Mouse (Mus musculus) kidney, adult 2 months (tissue): Measurements from ENCODE around the gene Plscr5.

Experiments
- CTCF ChIP-seq: fragments of 200-500 bp; conservative IDR thresholded peaks from 2 replicates; pipeline ENCODE4 v1.5.1; 2011; ENCODE audit warnings: low read depth, mild to moderate bottlenecking, control low read depth, low read length, moderate library complexity, mixed read lengths; ENCODE audit not compliant: insufficient read depth, insufficient read length
- POLR2A ChIP-seq: fragments of 200-500 bp; IDR thresholded peaks from one replicate; pipeline ENCODE4 v1.6.1; 2011; ENCODE audit warnings: low read depth, low read length, control low read depth

DNA sequence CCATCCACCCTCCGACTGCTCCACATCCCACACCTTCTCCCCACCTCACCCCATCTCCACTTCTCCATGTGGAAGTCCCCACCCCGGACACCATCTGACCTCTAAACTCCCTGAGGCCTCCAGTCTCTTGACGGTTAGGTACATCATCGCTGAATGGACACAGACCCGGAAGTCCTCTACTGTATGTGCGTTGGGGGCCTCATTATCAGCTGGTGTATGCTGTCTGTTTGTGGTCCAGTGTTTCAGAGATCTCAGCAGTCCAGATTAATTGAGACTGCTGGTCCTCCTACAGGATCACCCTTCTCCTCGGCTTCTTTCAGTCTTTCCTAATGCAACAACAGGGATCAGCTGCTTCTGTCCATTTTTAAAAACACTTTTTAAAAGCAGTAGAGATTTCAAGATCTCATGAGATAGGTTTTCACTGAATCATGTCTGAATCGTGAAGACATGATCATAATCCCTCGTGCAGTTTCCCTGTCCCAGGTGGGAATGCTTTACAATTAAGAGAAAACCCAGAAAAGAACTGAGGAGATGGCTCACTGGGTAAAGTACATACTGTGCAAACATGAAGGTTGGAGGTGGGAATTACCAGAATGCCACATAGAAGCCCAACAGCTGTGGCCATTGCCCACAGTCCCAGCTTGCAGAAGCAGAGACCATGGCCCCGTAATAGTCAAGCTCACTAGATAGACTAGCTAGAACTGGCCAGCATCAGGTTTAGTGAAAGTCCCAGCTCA, 61.0 kb downstream of the Plscr5 start:
- TF ChIP-seq CTCF (no peak), POLR2A (no peak)
